Mouse (Mus musculus) heart, postnatal 0 days (tissue): ENCODE data around the gene Gm49325.

Experiments
- CTCF ChIP-seq: IDR thresholded peaks from 2 replicates; pipeline ENCODE4 v1.5.1; 2016; ENCODE audit warnings: antibody characterized with exemption, control low read depth, low read depth
- EP300 ChIP-seq: IDR thresholded peaks from 2 replicates; pipeline ENCODE4 v1.6.1; 2016; ENCODE audit warnings: antibody characterized with exemption, low read depth

- TF ChIP-seq CTCF = no peak
- TF ChIP-seq EP300 = no peak
Observed at GRCm38 (mm10) chr10:77682994-77683393, 77.0 kb downstream of the Gm49325 start.
